Mouse (Mus musculus) CH12.LX (cell line): ENCODE results near the gene Rora.

Source experiments
- CHD1 ChIP-seq: IDR thresholded peaks from 2 replicates; pipeline ENCODE4 v1.6.1; 2012; ENCODE audit warnings: low read depth, low read length, improper control_type of control experiment, inconsistent platforms
- CHD2 ChIP-seq: IDR thresholded peaks from 2 replicates; pipeline ENCODE4 v1.6.1; 2011; ENCODE audit warnings: low read length, improper control_type of control experiment
- CTCF ChIP-seq, 2 experiments: IDR thresholded peaks in 1 of 2; conservative IDR thresholded peaks in 1 of 2; 2 replicates each; pipeline ENCODE4 v1.5.1; 2011 to 2012; ENCODE audit warnings: low read depth in 2 of 2, low read length in 2 of 2, improper control_type of control experiment in 1 of 2, inconsistent platforms in 1 of 2, mild to moderate bottlenecking in 1 of 2, moderate library complexity in 1 of 2
- EP300 ChIP-seq: IDR thresholded peaks from 2 replicates; pipeline ENCODE4 v1.6.1; 2011; ENCODE audit warnings: low read length, improper control_type of control experiment
- GABPA ChIP-seq: IDR thresholded peaks from 2 replicates; pipeline ENCODE4 v1.6.1; 2012; ENCODE audit warnings: low read depth, low read length, improper control_type of control experiment, inconsistent platforms; ENCODE audit not compliant: insufficient replicate concordance
- HCFC1 ChIP-seq: IDR thresholded peaks from 2 replicates; pipeline ENCODE4 v1.6.1; 2012; ENCODE audit warnings: low read depth, mild to moderate bottlenecking, inconsistent platforms, low read length, improper control_type of control experiment
- JUN ChIP-seq: IDR thresholded peaks from 2 replicates; pipeline ENCODE4 v1.6.1; 2011; ENCODE audit warnings: low read depth, mild to moderate bottlenecking, low read length, improper control_type of control experiment, moderate library complexity; ENCODE audit not compliant: insufficient read depth
- MAZ ChIP-seq: IDR thresholded peaks from 2 replicates; pipeline ENCODE4 v1.6.1; 2012; ENCODE audit warnings: low read depth, mild to moderate bottlenecking, inconsistent platforms, low read length, improper control_type of control experiment, moderate library complexity
- NRF1 ChIP-seq: IDR thresholded peaks from 2 replicates; pipeline ENCODE4 v1.6.1; 2014; ENCODE audit warnings: low read depth, mild to moderate bottlenecking, inconsistent platforms, low read length, improper control_type of control experiment, moderate library complexity
- PAX5 ChIP-seq: IDR thresholded peaks from 2 replicates; pipeline ENCODE4 v1.6.1; 2012; ENCODE audit warnings: low read length, inconsistent platforms, mixed read lengths
- POLR2A ChIP-seq: IDR thresholded peaks from 2 replicates; pipeline ENCODE4 v1.6.1; 2011; ENCODE audit warnings: low read depth, mild to moderate bottlenecking, improper control_type of control experiment, low read length
- POLR2AphosphoS2 ChIP-seq: IDR thresholded peaks from 2 replicates; pipeline ENCODE4 v1.6.1; 2011; ENCODE audit warnings: low read depth, low read length, improper control_type of control experiment
- UBTF ChIP-seq: IDR thresholded peaks from 2 replicates; pipeline ENCODE4 v1.6.1; 2012; ENCODE audit warnings: low read depth, mild to moderate bottlenecking, inconsistent platforms, low read length, improper control_type of control experiment, moderate library complexity
- ZC3H11A ChIP-seq: IDR thresholded peaks from 2 replicates; pipeline ENCODE4 v1.6.1; 2012; ENCODE audit warnings: low read depth, mild to moderate bottlenecking, inconsistent platforms, low read length, improper control_type of control experiment

- TF ChIP-seq NRF1 (no peak), CHD2 (no peak), CTCF (conservative IDR thresholded peaks at IDR 0.05 in 1 of 2, IDR thresholded peaks at IDR 0.05 in 1 of 2; ENCODE audit: low read depth in 2 of 2, low read length in 2 of 2) (no peak), GABPA (no peak), EP300 (no peak), CHD1 (no peak), POLR2AphosphoS2 (no peak), POLR2A (no peak), ZC3H11A (no peak), UBTF (no peak), PAX5 (no peak), JUN (no peak), MAZ (no peak), HCFC1 (no peak)
Measured at GRCm38 (mm10) chr9:68672459-68672858, 18.9 kb downstream of the Rora start.
